Mouse (Mus musculus) MN1 (cell line): ENCODE measurements around the gene Tmem251.

Experiments used
- DNase-seq: peaks from one replicate; pipeline ENCODE4 v3.0.0-alpha.2; 2016; ENCODE audit warnings: low spot score

The Tmem251 gene

GRCm38 (mm10) chr12:102710851-102711375 is 32.6 kb upstream of the Tmem251 start:
- DNase-seq = no peak

- no peak for DNase-seq
These were observed 30.3 kb upstream of the Tmem251 start for GRCm38 (mm10) chr12:102713153-102713865.

GRCm38 (mm10) chr12:102714116-102714515 is 29.4 kb upstream of the Tmem251 start:
- no peak for DNase-seq

- DNase-seq = no peak
These were observed 28.7 kb upstream of the Tmem251 start for GRCm38 (mm10) chr12:102714654-102715395.

- DNase-seq = peak; percentile 49
These were observed 23.8 kb upstream of the Tmem251 start for GRCm38 (mm10) chr12:102719552-102720315.

GRCm38 (mm10) chr12:102722451-102722850 is 21.1 kb upstream of the Tmem251 start:
- DNase-seq = no peak

- no peak for DNase-seq
These were observed 20.6 kb upstream of the Tmem251 start for GRCm38 (mm10) chr12:102722966-102723365.

- DNase-seq = no peak
These were observed 19.7 kb upstream of the Tmem251 start for GRCm38 (mm10) chr12:102723861-102724260.

- no peak for DNase-seq
These were observed 18.4 kb upstream of the Tmem251 start for GRCm38 (mm10) chr12:102725146-102725545.

GRCm38 (mm10) chr12:102725761-102726175 is 17.8 kb upstream of the Tmem251 start:
- DNase-seq = no peak

GRCm38 (mm10) chr12:102729855-102730797 is 13.4 kb upstream of the Tmem251 start:
- no peak for DNase-seq

- no peak for DNase-seq
These were observed 12.6 kb upstream of the Tmem251 start for GRCm38 (mm10) chr12:102730798-102731619.

- peak; percentile 29 for DNase-seq
These were observed 10.2 kb upstream of the Tmem251 start for GRCm38 (mm10) chr12:102733381-102733780.

GRCm38 (mm10) chr12:102739096-102739495 is 4.5 kb upstream of the Tmem251 start:
- no peak for DNase-seq

- no peak for DNase-seq
These were observed 3.3 kb upstream of the Tmem251 start for GRCm38 (mm10) chr12:102740285-102740684.

- DNase-seq = no peak
These were observed 1.5 kb upstream of the Tmem251 start for GRCm38 (mm10) chr12:102742056-102742455.

GRCm38 (mm10) chr12:102743036-102743588 is 450 bp upstream of the Tmem251 start:
- DNase-seq = peak; percentile 35

GRCm38 (mm10) chr12:102744839-102745238 is 1.3 kb downstream of the Tmem251 start:
- DNase-seq = peak; percentile 30

- DNase-seq = no peak
These were observed 4.7 kb downstream of the Tmem251 start for GRCm38 (mm10) chr12:102748256-102748655.

- DNase-seq = no peak
These were observed 12.7 kb downstream of the Tmem251 start for GRCm38 (mm10) chr12:102756304-102756703.
